ENCODE assay signal across 8 mouse cellular contexts in the genomic region with DNA sequence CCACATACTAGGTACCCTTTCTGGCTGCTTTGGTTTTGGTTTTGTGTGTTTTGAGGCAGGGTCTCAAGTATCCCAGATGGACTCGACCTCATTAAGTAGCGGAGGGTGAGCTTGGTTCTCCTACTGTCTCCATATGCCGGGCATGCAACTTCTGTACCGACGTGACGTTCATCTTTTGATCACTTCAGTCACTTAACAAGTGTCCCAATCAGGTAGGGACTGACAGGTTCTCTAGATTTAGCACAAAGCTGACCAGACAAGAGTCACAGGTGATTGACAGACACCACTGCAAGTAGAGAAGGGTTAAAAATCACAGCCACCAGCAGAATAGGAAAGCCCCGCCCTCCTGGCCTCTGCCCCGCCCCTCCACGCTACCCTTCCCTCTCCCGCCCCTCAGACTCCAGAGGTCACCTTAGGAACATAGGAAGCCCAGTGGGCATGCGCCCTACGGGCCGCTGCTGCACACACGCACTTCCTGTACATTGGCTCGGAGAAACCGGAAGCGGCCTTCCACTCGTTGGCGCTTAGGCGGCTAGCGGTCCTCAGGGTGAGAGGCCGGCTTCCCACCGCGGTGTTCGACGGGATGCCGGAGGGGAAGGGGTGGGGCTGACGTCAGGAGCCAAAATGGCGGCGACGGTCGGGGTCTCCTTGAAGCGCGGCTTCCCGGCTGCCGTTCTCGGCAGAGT. TPM values are rescaled to one million over a fixed set of nuclear protein-coding genes. Genes with fewer than 3 reads are reported as not detected.
A peak's percentile ranks its signal among the peaks of the same experiment; 100 is the strongest.
DNase-seq lines count a peak whose midpoint lies in the region; ATAC-seq and TF ChIP-seq lines count a peak whose summit lies in the region.

Gene Sdhb (plus strand): TSS at position 423 of the 686 bp plus-strand sequence.

- TF ChIP-seq POLR2A in MEL (IDR thresholded peaks at IDR 0.05; ENCODE audit: control insufficient read depth in 1 of 2, insufficient read depth in 1 of 2, low read depth in 1 of 2, low read length in 2 of 2, poor library complexity in 1 of 2) = peak; percentile 82; a peak in 2 of 4 replicates
- TF ChIP-seq POLR2A in cerebellum, adult 2 months (IDR thresholded peaks at IDR 0.05; ENCODE audit: borderline replicate concordance, insufficient read depth, low read length) = peak; percentile 46; the same call in 1 of the 2 replicates

- DNase-seq in MEL (ENCODE audit: low read depth, low spot score) = peak; percentile 99
- DNase-seq in cerebellum, adult 2 months = peak; percentile 96 to 99
- peak; percentile 97 for DNase-seq in forebrain, postnatal 0 days
- peak; percentile 97 for DNase-seq in heart, postnatal 4 days
- peak; percentile 97 for DNase-seq in layer of hippocampus, adult 8-10 months (ENCODE audit: low spot score in 2 of 2)
- peak; percentile 98 for DNase-seq in ovary, adult 18-20 months (ENCODE audit: low spot score)
- DNase-seq in thymus, postnatal 0 days (ENCODE audit: low spot score) = peak; percentile 96

- no peaks in the 10 kb centered on the region for H3K27me3 ChIP-seq in MEL (ENCODE audit: control insufficient read depth in 1 of 2, insufficient read depth in 2 of 2, low read length in 2 of 2)
- H3K27me3 ChIP-seq in cerebellum, adult 2 months (ENCODE audit: control insufficient read depth, insufficient read depth, low read length) = no peaks in the 10 kb centered on the region
- no peaks in the 10 kb centered on the region for H3K27me3 ChIP-seq in forebrain, postnatal 0 days (ENCODE audit: insufficient read depth, low read length)
- H3K27me3 ChIP-seq in lung, embryonic 15.5 days = peaks cover 13% of the 10 kb centered on the region

- peaks cover 0 to 18% of the 10 kb centered on the region in 2 experiments; a peak in 2 of 4 replicates for H3K36me3 ChIP-seq in MEL (ENCODE audit: control insufficient read depth in 1 of 2, insufficient read depth in 2 of 2, low read length in 2 of 2)
- H3K36me3 ChIP-seq in forebrain, postnatal 0 days (ENCODE audit: insufficient read depth) = no peaks in the 10 kb centered on the region
- peaks cover 5% of the 10 kb centered on the region; the same call in 1 of the 2 replicates for H3K36me3 ChIP-seq in lung, embryonic 15.5 days

- no peak for TF ChIP-seq RAD21 in MEL (IDR thresholded peaks at IDR 0.05; ENCODE audit: low read depth, low read length)

- no peak for TF ChIP-seq EP300 in MEL (IDR thresholded peaks at IDR 0.05; ENCODE audit: low read depth in 1 of 2, low read length in 2 of 2)

- H3K79me2 ChIP-seq in MEL (ENCODE audit: control insufficient read depth, insufficient read depth, low read length, poor library complexity) = peaks cover 19% of the 10 kb centered on the region

- H3K4me1 ChIP-seq in MEL (ENCODE audit: control insufficient read depth in 1 of 2, insufficient read depth in 2 of 2, low read length in 2 of 2) = peaks cover 7 to 25% of the 10 kb centered on the region in 2 experiments
- peaks cover 14% of the 10 kb centered on the region for H3K4me1 ChIP-seq in cerebellum, adult 2 months (ENCODE audit: control insufficient read depth, insufficient read depth, low read length)
- peaks cover 14% of the 10 kb centered on the region for H3K4me1 ChIP-seq in forebrain, postnatal 0 days (ENCODE audit: insufficient read depth)
- peaks cover 46% of the 10 kb centered on the region for H3K4me1 ChIP-seq in lung, embryonic 15.5 days

- peak within 1 kb of the TSS; percentile 81 for H3K4me2 ChIP-seq in forebrain, postnatal 0 days (ENCODE audit: low read depth)
- peak within 1 kb of the TSS; percentile 90 for H3K4me2 ChIP-seq in lung, embryonic 15.5 days

- TF ChIP-seq CTCF in MEL (IDR thresholded peaks at IDR 0.05 in 2 of 3, conservative IDR thresholded peaks at IDR 0.05 in 1 of 3; ENCODE audit: control insufficient read depth in 1 of 3, insufficient read depth in 1 of 3, low read depth in 2 of 3, low read length in 3 of 3, poor library complexity in 1 of 3, severe bottlenecking in 1 of 3) = no peak
- no peak for TF ChIP-seq CTCF in cerebellum, adult 2 months (IDR thresholded peaks at IDR 0.05; ENCODE audit: borderline replicate concordance, insufficient read depth, low read depth, low read length)
- TF ChIP-seq CTCF in forebrain, postnatal 0 days (IDR thresholded peaks at IDR 0.05; ENCODE audit: low read depth) = no peak; the same call in 1 of the 2 replicates

- peak within 1 kb of the TSS; percentile 90 for H3K4me3 ChIP-seq in MEL (ENCODE audit: control insufficient read depth in 1 of 2, insufficient read depth in 1 of 2, low read depth in 2 of 2, low read length in 2 of 2)
- H3K4me3 ChIP-seq in cerebellum, adult 2 months (replicated peaks; ENCODE audit: insufficient read depth, low read depth, low read length) = peak within 1 kb of the TSS; percentile 83
- peak within 1 kb of the TSS; percentile 86 for H3K4me3 ChIP-seq in forebrain, postnatal 0 days (ENCODE audit: low read depth, low read length)
- peak within 1 kb of the TSS; percentile 95 for H3K4me3 ChIP-seq in lung, embryonic 15.5 days

- peak within 1 kb of the TSS; percentile 91 for H3K9ac ChIP-seq in MEL (ENCODE audit: control insufficient read depth, low read depth, low read length, poor library complexity, severe bottlenecking)
- H3K9ac ChIP-seq in forebrain, postnatal 0 days = peak within 1 kb of the TSS; percentile 94
- peak within 1 kb of the TSS; percentile 86 for H3K9ac ChIP-seq in lung, embryonic 15.5 days

- ATAC-seq in forebrain, postnatal 0 days = peak; percentile 96
- peak; percentile 96 for ATAC-seq in lung, embryonic 15.5 days (ENCODE audit: borderline replicate concordance, extremely low read depth, low FRiP score, low TSS enrichment)

- under 1% methylated on average over 37 of the region's 37 CpGs for WGBS in cerebellum, adult 2 months
- whole genome bisulfite sequencing in forebrain, postnatal 0 days = 3% methylated on average over 37 of the region's 37 CpGs
- WGBS in lung, embryonic 15.5 days = under 1% methylated on average over 37 of the region's 37 CpGs

- H3K27ac ChIP-seq in MEL (ENCODE audit: control insufficient read depth, low read depth, low read length) = peak within 1 kb of the TSS; percentile 40
- peak within 1 kb of the TSS; percentile 94 for H3K27ac ChIP-seq in cerebellum, adult 2 months (ENCODE audit: insufficient read depth, low read length)
- H3K27ac ChIP-seq in forebrain, postnatal 0 days (ENCODE audit: low read depth, low read length) = peak within 1 kb of the TSS; percentile 83
- peak within 1 kb of the TSS; percentile 79 for H3K27ac ChIP-seq in lung, embryonic 15.5 days

- H3K9me3 ChIP-seq in MEL (replicated peaks; ENCODE audit: insufficient read depth, low read length) = no peaks in the 10 kb centered on the region
- no peaks in the 10 kb centered on the region for H3K9me3 ChIP-seq in forebrain, postnatal 0 days (ENCODE audit: low read length)
- H3K9me3 ChIP-seq in lung, embryonic 15.5 days = no peaks in the 10 kb centered on the region

TF ChIP-seq in MEL, 35 proteins besides CTCF, POLR2A, EP300 and RAD21 (continues in another document):
- peak; percentile 75 for TF ChIP-seq SIN3A (IDR thresholded peaks at IDR 0.05; ENCODE audit: low read length)
- no peak for TF ChIP-seq CHD2 (IDR thresholded peaks at IDR 0.05; ENCODE audit: low read length)
- TF ChIP-seq MAX (IDR thresholded peaks at IDR 0.05; ENCODE audit: low read length) = no peak; the same call in 1 of the 2 replicates
- no peak for TF ChIP-seq USF2 (IDR thresholded peaks at IDR 0.05; ENCODE audit: borderline replicate concordance in 1 of 2, insufficient read depth in 1 of 2, low read depth in 1 of 2, low read length in 2 of 2)
- TF ChIP-seq MAZ (IDR thresholded peaks at IDR 0.05; ENCODE audit: low read depth, low read length) = peak; percentile 68; the same call in 1 of the 2 replicates
- TF ChIP-seq NELFE (IDR thresholded peaks at IDR 0.05; ENCODE audit: low read depth, low read length) = peak; percentile 79
- no peak for TF ChIP-seq MYC (IDR thresholded peaks at IDR 0.05; ENCODE audit: low read depth, low read length)
- TF ChIP-seq ETS1 (IDR thresholded peaks at IDR 0.05; ENCODE audit: low read depth, low read length) = peak; percentile 57; the same call in 1 of the 2 replicates
- peak; percentile 50 for TF ChIP-seq TBP (IDR thresholded peaks at IDR 0.05; ENCODE audit: low read depth, low read length)
- peak; percentile 87 for TF ChIP-seq NRF1 (IDR thresholded peaks at IDR 0.05; ENCODE audit: insufficient read depth, low read depth, low read length, poor library complexity, severe bottlenecking)
- no peak for TF ChIP-seq USF1 (IDR thresholded peaks at IDR 0.05; ENCODE audit: low read depth, low read length)
- TF ChIP-seq TCF12 (IDR thresholded peaks at IDR 0.05; ENCODE audit: low read depth, low read length) = peak; percentile 74
- TF ChIP-seq HCFC1 (IDR thresholded peaks at IDR 0.05; ENCODE audit: low read depth, low read length) = peak; percentile 94
- TF ChIP-seq ZKSCAN1 (IDR thresholded peaks at IDR 0.05; ENCODE audit: low read depth, low read length) = no peak
- no peak for TF ChIP-seq E2F4 (IDR thresholded peaks at IDR 0.05; ENCODE audit: borderline replicate concordance, low read depth, low read length)
- peak; percentile 47; the same call in 1 of the 2 replicates for TF ChIP-seq MXI1 (IDR thresholded peaks at IDR 0.05; ENCODE audit: low read depth, low read length)
- no peak for TF ChIP-seq MAFK (IDR thresholded peaks at IDR 0.05; ENCODE audit: borderline replicate concordance, low read depth, low read length)
- no peak for TF ChIP-seq MYB (IDR thresholded peaks at IDR 0.05; ENCODE audit: low read depth, low read length)
- no peak; the same call in 1 of the 2 replicates for TF ChIP-seq GABPA (IDR thresholded peaks at IDR 0.05; ENCODE audit: low read depth, low read length)
- no peak for TF ChIP-seq ZC3H11A (IDR thresholded peaks at IDR 0.05; ENCODE audit: low read depth, low read length)
- no peak for TF ChIP-seq BHLHE40 (IDR thresholded peaks at IDR 0.05; ENCODE audit: borderline replicate concordance, low read depth, low read length)
- TF ChIP-seq SMC3 (IDR thresholded peaks at IDR 0.05; ENCODE audit: low read depth, low read length) = no peak
- peak; percentile 67; the same call in 1 of the 2 replicates for TF ChIP-seq ZMIZ1 (IDR thresholded peaks at IDR 0.05; ENCODE audit: low read depth, low read length)

RNA-seq across cellular contexts. Expression of gene Sdhb, which starts in this region (rescaled TPM):
- 271 and 292 TPM in 2 replicates for total RNA-seq in MEL (2012; rRNA removed)
- 100 to 1,000 TPM; 342 to 414 TPM for polyA plus RNA-seq in MEL (2012; ENCODE audit: insufficient read depth in 1 of 2, insufficient read length in 2 of 2, low read depth in 1 of 2, low replicate concordance in 2 of 2, missing spikeins in 1 of 2)
- 320 and 325 TPM in 2 replicates for polyA plus RNA-seq in cerebellum, adult 2 months (2012; rRNA removed)
- 254 and 308 TPM in 2 replicates for total RNA-seq in forebrain, postnatal 0 days (2014; rRNA removed)
- polyA plus RNA-seq in forebrain, postnatal 0 days (2015; fragmentation: Nextera tagmentation; extraction: Ambion mirVana) = 564 and 623 TPM in 2 replicates
- 100 to 1,000 TPM; 633 to 638 TPM for total RNA-seq in heart, postnatal 4 days (2021)
- 100 to 1,000 TPM; 169 to 190 (median 176) TPM for total RNA-seq in layer of hippocampus, adult 8-10 months (2022)
- polyA plus RNA-seq in lung, embryonic 15.5 days (2015; fragmentation: Nextera tagmentation; extraction: Ambion mirVana) = 370 and 381 TPM in 2 replicates
- polyA plus RNA-seq in thymus, postnatal 0 days (2015; fragmentation: Nextera tagmentation; extraction: Ambion mirVana) = 434 and 468 TPM in 2 replicates

Comparison
In these comparisons a context has a peak if more than half of its experiments do, and no peak if none do; other contexts are left out.
1. Peak in every context shown above with its lines: DNase-seq, ATAC-seq, H3K4me3 ChIP-seq and H3K27ac ChIP-seq.
2. H3K27ac ChIP-seq: peak in every context shown above with its lines; median percentile 94 in cerebellum, adult 2 months; 83 in forebrain, postnatal 0 days; 79 in lung, embryonic 15.5 days; 40 in MEL.